ENCODE assay signal across 8 mouse cellular contexts in the genomic region with DNA sequence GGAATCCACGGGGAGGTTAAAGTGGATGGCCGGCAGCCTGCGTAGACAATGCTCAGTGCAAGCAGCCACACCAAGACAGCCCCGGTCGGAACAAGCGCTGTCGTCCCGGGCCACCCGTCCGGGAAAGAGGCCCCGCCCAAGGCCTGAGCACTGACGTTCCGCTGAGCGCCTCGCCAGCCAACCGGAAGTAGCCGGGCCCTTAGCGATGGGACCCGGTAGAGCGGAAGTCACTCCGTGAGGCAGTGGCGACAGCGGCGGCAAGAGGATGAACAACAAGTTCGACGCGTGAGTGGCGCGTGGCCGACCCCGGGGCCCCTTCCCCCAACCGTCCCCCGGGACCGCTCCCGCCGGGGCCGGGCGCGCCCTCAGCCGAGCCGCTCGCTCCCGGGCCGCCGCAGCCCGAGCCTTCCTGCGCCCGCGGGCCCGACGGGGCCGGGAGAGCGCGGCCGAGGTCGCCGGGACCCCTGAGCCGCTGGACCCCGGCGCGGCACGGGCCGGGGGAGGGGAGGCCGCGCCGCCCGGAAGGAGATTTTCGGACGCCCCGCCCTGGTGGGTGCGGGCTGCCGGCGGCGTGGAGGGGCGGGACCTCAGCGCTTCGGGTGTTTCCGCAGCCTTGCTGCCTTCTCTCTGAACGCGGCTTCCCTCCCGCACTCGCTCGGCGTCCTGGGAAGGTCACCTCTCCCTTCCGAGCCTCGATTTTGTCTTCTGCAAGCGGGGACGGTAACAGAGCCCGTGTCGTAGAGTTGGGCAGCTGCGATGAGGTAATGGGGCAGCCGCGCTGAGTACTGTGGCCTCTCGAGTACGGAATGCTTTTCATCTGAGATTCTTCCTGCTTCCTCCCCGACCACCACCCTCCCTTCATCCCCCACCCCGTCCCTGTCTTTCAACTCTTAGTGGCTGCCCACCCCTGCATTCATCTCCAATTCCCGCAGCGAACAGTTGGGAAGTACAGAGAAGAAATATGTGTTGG. TPM values are rescaled to one million over a fixed set of nuclear protein-coding genes. Genes with fewer than 3 reads are reported as not detected.
DNase-seq lines count a peak whose midpoint lies in the region; ATAC-seq and TF ChIP-seq lines count a peak whose summit lies in the region.

A gene (plus strand): TSS at position 180 of the 970 bp plus-strand sequence.

- H3K4me3 ChIP-seq in MEL (ENCODE audit: control insufficient read depth in 1 of 2, insufficient read depth in 1 of 2, low read depth in 2 of 2, low read length in 2 of 2) = peak within 1 kb of the TSS; percentile 84 to 85
- H3K4me3 ChIP-seq in cerebellum, adult 2 months (replicated peaks; ENCODE audit: insufficient read depth, low read depth, low read length) = peak within 1 kb of the TSS; percentile 100
- H3K4me3 ChIP-seq in forebrain, postnatal 0 days (ENCODE audit: low read depth, low read length) = peak within 1 kb of the TSS; percentile 97
- H3K4me3 ChIP-seq in lung, embryonic 15.5 days = peak within 1 kb of the TSS; percentile 98

- peaks cover 5 to 30% of the 10 kb centered on the region in 2 experiments for H3K36me3 ChIP-seq in MEL (ENCODE audit: control insufficient read depth in 1 of 2, insufficient read depth in 2 of 2, low read length in 2 of 2)
- no peaks in the 10 kb centered on the region for H3K36me3 ChIP-seq in forebrain, postnatal 0 days (ENCODE audit: insufficient read depth)
- H3K36me3 ChIP-seq in lung, embryonic 15.5 days = no peaks in the 10 kb centered on the region

- H3K79me2 ChIP-seq in MEL (ENCODE audit: control insufficient read depth, insufficient read depth, low read length, poor library complexity) = peaks cover 50% of the 10 kb centered on the region

- H3K9ac ChIP-seq in MEL (ENCODE audit: control insufficient read depth, low read depth, low read length, poor library complexity, severe bottlenecking) = peak within 1 kb of the TSS; percentile 98
- peak within 1 kb of the TSS; percentile 94 for H3K9ac ChIP-seq in forebrain, postnatal 0 days
- peak within 1 kb of the TSS; percentile 97 for H3K9ac ChIP-seq in lung, embryonic 15.5 days

- peak within 1 kb of the TSS; percentile 90 for H3K27ac ChIP-seq in MEL (ENCODE audit: control insufficient read depth, low read depth, low read length)
- H3K27ac ChIP-seq in cerebellum, adult 2 months (ENCODE audit: insufficient read depth, low read length) = peak within 1 kb of the TSS; percentile 70
- H3K27ac ChIP-seq in forebrain, postnatal 0 days (ENCODE audit: low read depth, low read length) = peak within 1 kb of the TSS; percentile 98
- H3K27ac ChIP-seq in lung, embryonic 15.5 days = peak within 1 kb of the TSS; percentile 100

- TF ChIP-seq EP300 in MEL (IDR thresholded peaks at IDR 0.05; ENCODE audit: low read depth in 1 of 2, low read length in 2 of 2) = no peak; a peak in 1 of 4 replicates

- under 1% methylated on average over 97 of the region's 99 CpGs for WGBS in cerebellum, adult 2 months
- 2% methylated on average over 59 of the region's 99 CpGs for whole genome bisulfite sequencing in forebrain, postnatal 0 days
- under 1% methylated on average over 94 of the region's 99 CpGs for WGBS in lung, embryonic 15.5 days

- no peaks in the 10 kb centered on the region for H3K27me3 ChIP-seq in MEL (ENCODE audit: control insufficient read depth in 1 of 2, insufficient read depth in 2 of 2, low read length in 2 of 2)
- H3K27me3 ChIP-seq in cerebellum, adult 2 months (ENCODE audit: control insufficient read depth, insufficient read depth, low read length) = no peaks in the 10 kb centered on the region
- no peaks in the 10 kb centered on the region for H3K27me3 ChIP-seq in forebrain, postnatal 0 days (ENCODE audit: insufficient read depth, low read length)
- no peaks in the 10 kb centered on the region for H3K27me3 ChIP-seq in lung, embryonic 15.5 days

- H3K4me2 ChIP-seq in forebrain, postnatal 0 days (ENCODE audit: low read depth) = peak within 1 kb of the TSS; percentile 67
- H3K4me2 ChIP-seq in lung, embryonic 15.5 days = peak within 1 kb of the TSS; percentile 67

- ATAC-seq in forebrain, postnatal 0 days = peak; percentile 99
- peak; percentile 96 for ATAC-seq in lung, embryonic 15.5 days (ENCODE audit: borderline replicate concordance, extremely low read depth, low FRiP score, low TSS enrichment)

- peak; percentile 90 to 93 for TF ChIP-seq POLR2A in MEL (IDR thresholded peaks at IDR 0.05; ENCODE audit: control insufficient read depth in 1 of 2, insufficient read depth in 1 of 2, low read depth in 1 of 2, low read length in 2 of 2, poor library complexity in 1 of 2)
- TF ChIP-seq POLR2A in cerebellum, adult 2 months (IDR thresholded peaks at IDR 0.05; ENCODE audit: borderline replicate concordance, insufficient read depth, low read length) = peak; percentile 90

- H3K4me1 ChIP-seq in MEL (ENCODE audit: control insufficient read depth in 1 of 2, insufficient read depth in 2 of 2, low read length in 2 of 2) = peaks cover 7 to 24% of the 10 kb centered on the region in 2 experiments; a peak in 3 of 4 replicates
- H3K4me1 ChIP-seq in cerebellum, adult 2 months (ENCODE audit: control insufficient read depth, insufficient read depth, low read length) = no peaks in the 10 kb centered on the region; the same call in 1 of the 2 replicates
- peaks cover 19% of the 10 kb centered on the region for H3K4me1 ChIP-seq in forebrain, postnatal 0 days (ENCODE audit: insufficient read depth)
- peaks cover 28% of the 10 kb centered on the region for H3K4me1 ChIP-seq in lung, embryonic 15.5 days

- H3K9me3 ChIP-seq in MEL (replicated peaks; ENCODE audit: insufficient read depth, low read length) = no peaks in the 10 kb centered on the region
- no peaks in the 10 kb centered on the region for H3K9me3 ChIP-seq in forebrain, postnatal 0 days (ENCODE audit: low read length)
- no peaks in the 10 kb centered on the region for H3K9me3 ChIP-seq in lung, embryonic 15.5 days

- no peak for TF ChIP-seq RAD21 in MEL (IDR thresholded peaks at IDR 0.05; ENCODE audit: low read depth, low read length)

- DNase-seq in MEL (ENCODE audit: low read depth, low spot score) = peak; percentile 96
- peak; percentile 93 for DNase-seq in cerebellum, adult 2 months
- peak; percentile 96 for DNase-seq in forebrain, postnatal 0 days
- DNase-seq in heart, postnatal 4 days = peak; percentile 97
- peak; percentile 89 to 92 for DNase-seq in layer of hippocampus, adult 8-10 months (ENCODE audit: low spot score in 2 of 2)
- peak; percentile 90 for DNase-seq in ovary, adult 18-20 months (ENCODE audit: low spot score)
- peak; percentile 94 for DNase-seq in thymus, postnatal 0 days (ENCODE audit: low spot score)

- no peak for TF ChIP-seq CTCF in MEL (IDR thresholded peaks at IDR 0.05 in 2 of 3, conservative IDR thresholded peaks at IDR 0.05 in 1 of 3; ENCODE audit: control insufficient read depth in 1 of 3, insufficient read depth in 1 of 3, low read depth in 2 of 3, low read length in 3 of 3, poor library complexity in 1 of 3, severe bottlenecking in 1 of 3)
- TF ChIP-seq CTCF in cerebellum, adult 2 months (IDR thresholded peaks at IDR 0.05; ENCODE audit: borderline replicate concordance, insufficient read depth, low read depth, low read length) = no peak
- TF ChIP-seq CTCF in forebrain, postnatal 0 days (IDR thresholded peaks at IDR 0.05; ENCODE audit: low read depth) = peak; percentile 50

TF ChIP-seq in MEL, 35 proteins besides CTCF, POLR2A, EP300 and RAD21 (continues in another document):
- TF ChIP-seq TCF12 (IDR thresholded peaks at IDR 0.05; ENCODE audit: low read depth, low read length) = peak; percentile 84
- TF ChIP-seq ZC3H11A (IDR thresholded peaks at IDR 0.05; ENCODE audit: low read depth, low read length) = no peak
- TF ChIP-seq ELF1 (IDR thresholded peaks at IDR 0.05; ENCODE audit: low read depth, low read length) = peak; percentile 89
- no peak for TF ChIP-seq SMC3 (IDR thresholded peaks at IDR 0.05; ENCODE audit: low read depth, low read length)
- TF ChIP-seq GATA1 (IDR thresholded peaks at IDR 0.05; ENCODE audit: low read depth, low read length) = no peak
- TF ChIP-seq TBP (IDR thresholded peaks at IDR 0.05; ENCODE audit: low read depth, low read length) = peak; percentile 87
- no peak for TF ChIP-seq CHD2 (IDR thresholded peaks at IDR 0.05; ENCODE audit: low read length)
- TF ChIP-seq SIN3A (IDR thresholded peaks at IDR 0.05; ENCODE audit: low read length) = peak; percentile 94
- TF ChIP-seq GABPA (IDR thresholded peaks at IDR 0.05; ENCODE audit: low read depth, low read length) = no peak
- no peak for TF ChIP-seq POLR2AphosphoS5 (IDR thresholded peaks at IDR 0.05; ENCODE audit: borderline replicate concordance, low read depth, low read length)
- TF ChIP-seq RCOR1 (IDR thresholded peaks at IDR 0.05; ENCODE audit: low read depth, low read length) = 0 out of 2 replicates have a peak, but pooled peaks have one; percentile 27
- peak; percentile 50; the same call in 1 of the 2 replicates for TF ChIP-seq BHLHE40 (IDR thresholded peaks at IDR 0.05; ENCODE audit: borderline replicate concordance, low read depth, low read length)
- TF ChIP-seq CHD1 (IDR thresholded peaks at IDR 0.05; ENCODE audit: low read depth, low read length) = no peak
- peak; percentile 94; the same call in 1 of the 2 replicates for TF ChIP-seq UBTF (IDR thresholded peaks at IDR 0.05; ENCODE audit: borderline replicate concordance, insufficient read depth, low read depth, low read length)
- no peak for TF ChIP-seq JUND (IDR thresholded peaks at IDR 0.05; ENCODE audit: low read depth, low read length)
- no peak for TF ChIP-seq ZNF384 (IDR thresholded peaks at IDR 0.05; ENCODE audit: low read depth, low read length)
- no peak for TF ChIP-seq TAL1 (IDR thresholded peaks at IDR 0.05; ENCODE audit: low read length)
- TF ChIP-seq MYC (IDR thresholded peaks at IDR 0.05; ENCODE audit: low read depth, low read length) = peak; percentile 74
- no peak for TF ChIP-seq MAFK (IDR thresholded peaks at IDR 0.05; ENCODE audit: borderline replicate concordance, low read depth, low read length)
- TF ChIP-seq ETS1 (IDR thresholded peaks at IDR 0.05; ENCODE audit: low read depth, low read length) = peak; percentile 46; the same call in 1 of the 2 replicates
- TF ChIP-seq NELFE (IDR thresholded peaks at IDR 0.05; ENCODE audit: low read depth, low read length) = peak; percentile 95

RNA-seq across cellular contexts. Expression of the gene that starts here (rescaled TPM):
- 165 and 171 TPM in 2 replicates for total RNA-seq in MEL (2012; rRNA removed)
- 100 to 1,000 TPM; 132 to 220 TPM for polyA plus RNA-seq in MEL (2012; ENCODE audit: insufficient read depth in 1 of 2, insufficient read length in 2 of 2, low read depth in 1 of 2, low replicate concordance in 2 of 2, missing spikeins in 1 of 2)
- polyA plus RNA-seq in cerebellum, adult 2 months (2012; rRNA removed) = 51.4 and 56.2 TPM in 2 replicates
- total RNA-seq in forebrain, postnatal 0 days (2014; rRNA removed) = 71.5 and 81.7 TPM in 2 replicates
- 77.6 and 87.5 TPM in 2 replicates for polyA plus RNA-seq in forebrain, postnatal 0 days (2015; fragmentation: Nextera tagmentation; extraction: Ambion mirVana)
- 10 to 100 TPM; 71.3 to 72.5 TPM for total RNA-seq in heart, postnatal 4 days (2021)
- total RNA-seq in layer of hippocampus, adult 8-10 months (2022) = 10 to 100 TPM; 54.7 to 68.0 (median 59.8) TPM
- polyA plus RNA-seq in lung, embryonic 15.5 days (2015; fragmentation: Nextera tagmentation; extraction: Ambion mirVana) = 161 and 163 TPM in 2 replicates
- polyA plus RNA-seq in thymus, postnatal 0 days (2015; fragmentation: Nextera tagmentation; extraction: Ambion mirVana) = 167 and 170 TPM in 2 replicates

Comparison
In these comparisons a context has a peak if more than half of its experiments do, and no peak if none do; other contexts are left out.
1. Peak in every context shown above with its lines: DNase-seq, ATAC-seq, H3K4me3 ChIP-seq and H3K27ac ChIP-seq.